In the genomic region with DNA sequence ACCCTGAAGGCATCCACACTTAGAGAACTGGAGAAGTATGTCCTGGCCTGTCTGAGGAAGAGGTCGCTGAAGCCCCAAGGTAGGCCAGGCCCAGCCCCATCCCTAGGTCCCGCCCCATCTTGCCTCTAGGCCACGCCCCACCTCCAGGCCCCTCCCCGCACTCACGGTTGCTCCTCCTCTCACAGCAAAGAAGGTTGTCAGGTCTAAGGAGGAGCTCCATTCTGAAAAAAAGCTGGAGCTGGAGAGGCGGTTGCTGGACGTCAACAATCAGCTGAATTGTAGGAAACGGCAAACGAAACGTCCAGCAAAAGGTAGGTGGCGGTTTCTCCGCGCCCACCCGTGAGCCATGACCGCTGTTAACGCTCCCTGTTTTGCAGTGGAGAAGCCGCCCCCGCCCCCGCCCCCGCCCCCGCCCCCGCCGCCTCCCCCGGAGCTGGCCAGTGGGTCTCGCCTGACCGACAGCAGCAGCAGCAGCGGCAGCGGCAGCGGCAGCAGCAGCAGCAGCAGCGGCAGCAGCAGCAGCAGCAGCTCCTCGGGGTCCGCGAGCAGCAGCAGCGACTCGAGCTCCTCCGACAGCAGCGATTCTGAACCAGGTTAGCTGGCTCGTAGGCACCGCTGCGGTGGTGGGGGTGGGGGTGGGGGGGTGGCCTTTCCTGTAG, we compare ENCODE assay signal across 7 mouse cellular contexts. TPM values are rescaled to one million over a fixed set of nuclear protein-coding genes. Genes with fewer than 3 reads are reported as not detected.
DNase-seq lines count a peak whose midpoint lies in the region; ATAC-seq lines count a peak whose summit lies in the region.

No protein-coding gene starts in this region.

- under 1% methylated on average over 31 of the region's 40 CpGs for WGBS in intestine, embryonic 15.5 days
- 1% methylated on average over 40 of the region's 40 CpGs for WGBS in midbrain, embryonic 10.5 days

- peak; percentile 94 for DNase-seq in adrenal gland, adult 2 months
- DNase-seq in embryo, embryonic 11.5 days (ENCODE audit: low read depth, low spot score): peak; percentile 76
- DNase-seq in gastrocnemius, postnatal 36 days: peak; percentile 84 to 87
- DNase-seq in left cerebral cortex, postnatal 25 days (ENCODE audit: low spot score in 2 of 2): peak; percentile 84 to 94
- peak; percentile 88 for DNase-seq in midbrain, embryonic 10.5 days (ENCODE audit: low spot score)
- DNase-seq in right cerebral cortex, postnatal 4 days: peak; percentile 70

- H3K9me3 ChIP-seq in intestine, embryonic 15.5 days: no peaks in the 10 kb centered on the region
- no peaks in the 10 kb centered on the region for H3K9me3 ChIP-seq in midbrain, embryonic 10.5 days (replicated peaks)

- peak overlapping the region; percentile 60 for H3K27ac ChIP-seq in intestine, embryonic 15.5 days
- H3K27ac ChIP-seq in midbrain, embryonic 10.5 days (replicated peaks): peak overlapping the region; percentile 85

- intact Hi-C loops in gastrocnemius, postnatal 36 days (cut with DNase I): loop anchor here (5.0 kb wide), 1 partner anchor 153 kb away; no protein-coding TSS in a partner anchor
- intact Hi-C loops in left cerebral cortex, postnatal 25 days (cut with DNase I): loop anchor here (2.0 kb wide), 1 partner anchor 79 kb away; no protein-coding TSS in a partner anchor

- peak overlapping the region; percentile 58 for H3K9ac ChIP-seq in intestine, embryonic 15.5 days

- H3K4me3 ChIP-seq in intestine, embryonic 15.5 days (replicated peaks): peak overlapping the region; percentile 61
- H3K4me3 ChIP-seq in midbrain, embryonic 10.5 days: peak overlapping the region; percentile 75

- H3K4me2 ChIP-seq in intestine, embryonic 15.5 days (replicated peaks): peak overlapping the region; percentile 58

- H3K4me1 ChIP-seq in intestine, embryonic 15.5 days (replicated peaks): no peaks in the 10 kb centered on the region
- peaks cover 9% of the 10 kb centered on the region for H3K4me1 ChIP-seq in midbrain, embryonic 10.5 days

- peak; percentile 100 for ATAC-seq in intestine, embryonic 15.5 days

- H3K27me3 ChIP-seq in intestine, embryonic 15.5 days (replicated peaks): no peaks in the 10 kb centered on the region
- H3K27me3 ChIP-seq in midbrain, embryonic 10.5 days (ENCODE audit: low read depth, poor library complexity, severe bottlenecking): no peaks in the 10 kb centered on the region

- no peaks in the 10 kb centered on the region for H3K36me3 ChIP-seq in intestine, embryonic 15.5 days
- H3K36me3 ChIP-seq in midbrain, embryonic 10.5 days: no peaks in the 10 kb centered on the region

RNA-seq across cellular contexts. Expression of gene Brdt, which starts 28.6 kb away (rescaled TPM):
- 1 to 10 TPM; 1.2 to 4.4 TPM for total RNA-seq in adrenal gland, adult 2 months (2021)
- polyA plus RNA-seq in adrenal gland, adult 2 months (2012; rRNA removed): 1.3 and 1.7 TPM in 2 replicates
- 1 to 10 TPM; 1.9 to 2.3 TPM for total RNA-seq in gastrocnemius, postnatal 36 days (2021)
- 1.1 and 1.2 TPM in 2 replicates for polyA plus RNA-seq in intestine, embryonic 15.5 days (2015; fragmentation: Nextera tagmentation; extraction: Ambion mirVana)
- 10 to 100 TPM; 14.0 to 15.1 TPM for total RNA-seq in left cerebral cortex, postnatal 25 days (2021)
- polyA plus RNA-seq in midbrain, embryonic 10.5 days (2016; fragmentation: Nextera tagmentation; extraction: Ambion mirVana): 1.2 and 1.8 TPM in 2 replicates

RNA-seq across cellular contexts. Expression of gene Ephx4, which starts 43.0 kb away (rescaled TPM):
- 1 to 10 TPM in 1 of 2 experiments, under 1 TPM in 1; 0.89 to 1.5 TPM for total RNA-seq in adrenal gland, adult 2 months (2021)
- polyA plus RNA-seq in adrenal gland, adult 2 months (2012; rRNA removed): 1.1 TPM in 2 replicates
- total RNA-seq in gastrocnemius, postnatal 36 days (2021): 1 to 10 TPM in 1 of 2 experiments, under 1 TPM in 1; 0.47 to 1.1 TPM
- polyA plus RNA-seq in intestine, embryonic 15.5 days (2015; fragmentation: Nextera tagmentation; extraction: Ambion mirVana): 0.44 and 0.81 TPM in 2 replicates
- 10 to 100 TPM; 85.5 to 86.1 TPM for total RNA-seq in left cerebral cortex, postnatal 25 days (2021)
- polyA plus RNA-seq in midbrain, embryonic 10.5 days (2016; fragmentation: Nextera tagmentation; extraction: Ambion mirVana): 0.57 and 0.99 TPM in 2 replicates

Comparison
In these comparisons a context has a peak if more than half of its experiments do, and no peak if none do; other contexts are left out.
1. Peak in every context shown above with its lines: DNase-seq, ATAC-seq, H3K4me3 ChIP-seq and H3K27ac ChIP-seq.
2. RNA of gene Ephx4, which starts 43.0 kb away (total RNA-seq): 85.5 to 86.1 TPM in left cerebral cortex, postnatal 25 days; 0.89 to 1.5 TPM in adrenal gland, adult 2 months and 0.47 to 1.1 TPM in gastrocnemius, postnatal 36 days; every median in the first group is over 10 times any median in the second.